Mouse (Mus musculus) limb, embryonic 11.5 days (tissue): ENCODE measurements at regions not wholly inside any gene's neighbourhood (a gene's known extent, or its start where the extent isn't known, plus 50 kb on each side); places are given as distances from the start of the nearest gene placed in this dataset.

Experiments used
- ATAC-seq: fragments of 200-750 bp; cut with Nextera tagmentation; 2 replicates; pipeline ENCODE4 v1.8.0; 2017; ENCODE audit warnings: low read depth; ENCODE audit not compliant: insufficient number of reproducible peaks, low FRiP score, low TSS enrichment
- DNase-seq: peaks from one replicate; pipeline ENCODE4 v3.0.0-alpha.2; 2015; ENCODE audit warnings: low spot score
- H3K27ac ChIP-seq: fragments of 300-500 bp; sonication (generic); replicated peaks from 2 replicates; pipeline ENCODE4 v1.5.1; 2014; ENCODE audit warnings: low read depth, mild to moderate bottlenecking, low read length
- H3K27me3 ChIP-seq: fragments of 300-500 bp; sonication (generic); 2 replicates; pipeline ENCODE4 v1.6.1; 2014; ENCODE audit warnings: mild to moderate bottlenecking, low read length, mixed read lengths; ENCODE audit not compliant: control insufficient read depth, insufficient read depth
- H3K36me3 ChIP-seq: fragments of 300-500 bp; sonication (generic); 2 replicates; pipeline ENCODE4 v1.6.1; 2014; ENCODE audit warnings: mild to moderate bottlenecking, low read length, moderate library complexity, mixed read lengths; ENCODE audit not compliant: control insufficient read depth, insufficient read depth
- H3K4me1 ChIP-seq: fragments of 300-500 bp; sonication (generic); 2 replicates; pipeline ENCODE4 v1.6.1; 2014; ENCODE audit warnings: low read length, mixed read lengths; ENCODE audit not compliant: control insufficient read depth, insufficient read depth
- H3K4me2 ChIP-seq: fragments of 300-500 bp; sonication (generic); 2 replicates; pipeline ENCODE4 v1.6.1; 2014; ENCODE audit warnings: low read depth, mild to moderate bottlenecking, moderate library complexity; ENCODE audit not compliant: severe bottlenecking
- H3K4me3 ChIP-seq: fragments of 300-500 bp; sonication (generic); 2 replicates; pipeline ENCODE4 v1.5.1; 2014; ENCODE audit warnings: low read depth, low read length
- H3K9ac ChIP-seq: fragments of 300-500 bp; sonication (generic); 2 replicates; pipeline ENCODE4 v1.6.1; 2014; ENCODE audit warnings: mild to moderate bottlenecking, low read length
- H3K9me3 ChIP-seq: fragments of 300-500 bp; sonication (generic); 2 replicates; pipeline ENCODE4 v1.6.1; 2016; ENCODE audit warnings: low read length; ENCODE audit not compliant: control insufficient read depth
- WGBS: fragments of 180-500 bp; shearing (Covaris S2); extraction: QIAGEN DNeasy Blood & Tissue Kit; methylation state at CpG from one replicate; pipeline ENCODE4 v1.1.7; 2014; 5-methylcytosine and 5-hydroxymethylcytosine counted together

DNA sequence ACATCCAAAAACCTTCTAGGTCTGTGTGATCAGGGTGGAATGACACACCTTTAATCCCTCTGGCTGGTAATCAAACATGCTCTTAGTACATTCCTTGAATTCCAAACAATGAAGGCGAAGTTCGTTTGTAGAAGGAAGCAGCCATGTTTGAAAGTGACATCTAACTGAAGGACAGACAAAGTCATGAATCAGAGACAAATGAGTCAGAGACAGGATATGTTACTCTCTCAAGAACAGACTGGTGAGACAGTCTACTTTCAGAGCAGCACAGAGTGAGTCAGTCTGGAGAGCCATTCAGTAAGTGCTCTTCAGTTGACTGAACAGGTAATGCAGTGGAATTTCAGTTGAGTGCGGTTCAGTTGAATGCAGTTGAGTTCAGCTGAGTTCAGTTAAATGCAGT lies 150.4 kb downstream of the Cpe start:
- Histone ChIP-seq H3K4me3 (no peak overlapping the region), H3K4me2 (no peak overlapping the region), H3K27ac (no peak overlapping the region), H3K36me3 (no peaks in the 10 kb centered on the region), H3K27me3 (no peaks in the 10 kb centered on the region), H3K4me1 (no peaks in the 10 kb centered on the region), H3K9ac (no peak overlapping the region), H3K9me3 (no peaks in the 10 kb centered on the region)
- no peak for ATAC-seq
- WGBS, result 85% methylated on average over 3 of the region's 3 CpGs
- DNase-seq, result no peak

DNA sequence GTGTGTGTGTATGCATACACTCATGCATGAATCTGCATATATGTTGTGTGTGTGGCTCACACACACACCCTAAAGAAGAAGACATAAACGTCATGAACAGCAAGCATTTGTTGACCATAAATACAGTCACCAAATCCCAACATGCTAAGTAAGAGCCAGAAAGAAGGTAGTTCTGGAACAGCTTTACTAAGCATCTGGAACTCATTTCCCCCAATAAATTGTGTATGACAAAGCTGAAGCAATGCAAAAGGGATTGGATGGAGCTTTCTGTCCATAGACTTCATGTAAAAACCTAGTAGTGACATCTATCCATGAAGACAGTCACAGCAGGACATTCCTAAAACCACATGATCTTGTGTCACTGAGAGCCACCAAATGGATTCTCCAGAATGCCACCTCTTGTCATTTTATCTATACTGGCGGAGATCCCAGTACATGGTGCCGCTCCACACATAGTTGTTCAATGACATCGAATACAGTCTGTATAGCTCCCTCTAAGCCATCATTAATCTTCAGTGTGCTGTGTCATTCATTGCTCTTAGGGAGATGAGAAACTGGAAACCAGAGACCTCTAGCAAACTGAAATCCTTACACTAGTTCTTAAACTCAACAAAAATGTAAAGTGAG lies 152.9 kb downstream of the Cpe start:
- DNase-seq, result peak; percentile 18
- Histone ChIP-seq H3K4me2 (no peak overlapping the region), H3K4me3 (no peak overlapping the region), H3K27me3 (no peaks in the 10 kb centered on the region), H3K9ac (no peak overlapping the region), H3K4me1 (no peaks in the 10 kb centered on the region), H3K27ac (no peak overlapping the region), H3K9me3 (no peaks in the 10 kb centered on the region), H3K36me3 (no peaks in the 10 kb centered on the region)
- no peak for ATAC-seq
- 77% methylated on average over 4 of the region's 4 CpGs for WGBS

DNA sequence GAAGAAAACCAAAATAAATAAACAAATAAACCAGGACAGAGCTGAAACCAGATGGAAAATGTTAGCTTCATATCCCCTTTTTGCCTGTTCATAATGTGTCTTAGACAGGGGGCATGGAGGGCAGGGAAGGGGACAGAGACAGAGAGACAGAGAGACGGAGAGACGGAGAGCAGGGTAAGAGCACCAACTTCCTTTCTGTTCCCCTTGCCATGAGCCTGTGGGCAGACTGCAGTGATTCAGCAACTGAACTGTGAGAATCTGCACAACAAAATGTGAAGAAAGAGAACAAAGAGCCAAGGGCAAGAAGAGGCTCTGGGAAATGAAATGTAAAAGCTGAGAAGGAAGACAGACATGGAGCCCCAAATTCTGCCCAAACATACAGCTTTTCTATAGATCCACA lies 161.1 kb downstream of the Cpe start:
- H3K4me1 ChIP-seq, result no peaks in the 10 kb centered on the region
- 87% methylated on average over 2 of the region's 2 CpGs for WGBS
- H3K36me3 ChIP-seq, result no peaks in the 10 kb centered on the region
- H3K27ac ChIP-seq, result no peak overlapping the region
- H3K27me3 ChIP-seq, result no peaks in the 10 kb centered on the region
- ATAC-seq, result no peak
- DNase-seq, result no peak
- H3K9me3 ChIP-seq, result no peaks in the 10 kb centered on the region
- no peak overlapping the region for H3K4me2 ChIP-seq
- no peak overlapping the region for H3K4me3 ChIP-seq
- no peak overlapping the region for H3K9ac ChIP-seq

DNA sequence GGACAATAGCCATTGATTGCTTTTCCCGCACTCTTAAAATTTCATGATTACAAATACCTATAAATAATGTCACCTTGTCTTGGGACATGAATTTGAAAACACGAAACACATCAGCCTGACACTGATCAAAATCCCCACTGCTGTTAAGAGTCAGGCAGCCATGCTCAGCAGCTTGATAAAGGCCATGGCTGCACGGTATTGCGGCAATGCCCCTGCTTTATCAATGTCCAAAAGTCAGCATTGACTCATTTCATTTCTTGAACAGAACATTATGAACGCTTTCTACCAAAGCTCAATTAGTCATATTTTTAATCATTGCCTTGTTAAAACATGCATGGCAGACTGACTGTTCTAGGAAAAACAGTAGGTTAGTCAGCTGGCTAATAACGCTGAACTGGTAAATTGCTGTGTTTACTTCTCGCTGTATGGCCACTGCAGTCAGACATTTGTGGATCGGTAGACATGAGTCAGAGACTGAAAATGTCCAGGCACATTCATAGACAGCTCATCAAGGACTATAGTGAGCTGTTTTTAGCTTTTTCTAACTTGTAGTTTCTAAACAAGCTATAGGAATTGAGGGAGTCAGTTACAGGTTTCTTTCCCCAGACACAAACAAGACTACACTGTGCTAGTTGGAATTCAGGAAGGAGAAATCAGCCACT lies 170.3 kb downstream of the Cpe start:
- 84% methylated on average over 8 of the region's 8 CpGs for WGBS
- Histone ChIP-seq H3K9ac (no peak overlapping the region), H3K27me3 (no peaks in the 10 kb centered on the region), H3K4me1 (no peaks in the 10 kb centered on the region), H3K9me3 (no peaks in the 10 kb centered on the region), H3K27ac (no peak overlapping the region), H3K4me3 (no peak overlapping the region), H3K36me3 (no peaks in the 10 kb centered on the region), H3K4me2 (no peak overlapping the region)
- ATAC-seq, result no peak
- peak; percentile 14 for DNase-seq

DNA sequence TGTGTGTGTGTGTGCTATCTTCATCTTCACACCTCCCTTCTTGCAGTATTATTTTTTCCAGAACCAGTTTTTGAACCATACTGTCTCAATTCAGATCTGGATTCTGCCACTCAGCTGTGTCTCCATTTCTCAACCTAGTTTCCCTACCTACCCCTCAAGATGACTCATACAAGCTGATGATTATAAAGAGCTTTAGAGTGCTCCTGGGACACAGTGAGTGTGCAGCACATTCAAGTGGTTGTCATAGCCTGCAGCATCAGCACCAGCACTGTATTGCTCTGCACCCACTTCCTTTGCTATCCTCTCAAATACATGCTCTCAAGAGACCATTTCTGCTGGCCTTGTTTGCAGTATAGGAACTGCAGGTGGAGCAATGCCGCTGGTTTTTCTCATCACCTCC lies 173.2 kb downstream of the Cpe start:
- DNase-seq (no peak), ATAC-seq (no peak)
- Histone ChIP-seq H3K4me2 (no peak overlapping the region), H3K4me3 (no peak overlapping the region), H3K27ac (no peak overlapping the region), H3K36me3 (no peaks in the 10 kb centered on the region), H3K9ac (no peak overlapping the region), H3K27me3 (no peaks in the 10 kb centered on the region), H3K4me1 (no peaks in the 10 kb centered on the region), H3K9me3 (no peaks in the 10 kb centered on the region)
- 78% methylated on average over 1 of the region's 1 CpGs for WGBS

DNA sequence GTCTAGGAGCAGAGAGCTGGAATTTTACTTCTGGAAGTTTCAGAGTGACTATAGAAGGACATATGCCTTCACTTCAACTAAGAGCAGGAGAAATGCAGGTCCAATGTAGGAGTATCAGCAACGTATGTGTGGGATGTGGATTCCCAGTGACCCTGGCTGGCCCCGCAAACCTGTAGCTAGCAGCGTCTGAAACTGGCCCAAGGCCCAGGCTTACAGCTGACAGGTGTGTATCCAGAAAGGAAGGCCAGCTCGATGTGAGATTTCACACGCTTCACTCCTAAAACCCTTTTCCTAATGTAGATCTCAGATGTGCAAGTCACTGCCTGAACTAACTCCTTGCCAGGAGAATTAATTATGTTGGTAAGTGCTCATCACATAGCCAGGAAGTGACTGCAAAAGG lies 176.9 kb downstream of the Cpe start:
- DNase-seq, result no peak
- no peaks in the 10 kb centered on the region for H3K36me3 ChIP-seq
- 82% methylated on average over 5 of the region's 5 CpGs for WGBS
- no peaks in the 10 kb centered on the region for H3K27me3 ChIP-seq
- no peaks in the 10 kb centered on the region for H3K4me1 ChIP-seq
- H3K4me3 ChIP-seq, result no peak overlapping the region
- no peak overlapping the region for H3K4me2 ChIP-seq
- H3K27ac ChIP-seq, result no peak overlapping the region
- no peak overlapping the region for H3K9ac ChIP-seq
- no peaks in the 10 kb centered on the region for H3K9me3 ChIP-seq
- ATAC-seq, result no peak

DNA sequence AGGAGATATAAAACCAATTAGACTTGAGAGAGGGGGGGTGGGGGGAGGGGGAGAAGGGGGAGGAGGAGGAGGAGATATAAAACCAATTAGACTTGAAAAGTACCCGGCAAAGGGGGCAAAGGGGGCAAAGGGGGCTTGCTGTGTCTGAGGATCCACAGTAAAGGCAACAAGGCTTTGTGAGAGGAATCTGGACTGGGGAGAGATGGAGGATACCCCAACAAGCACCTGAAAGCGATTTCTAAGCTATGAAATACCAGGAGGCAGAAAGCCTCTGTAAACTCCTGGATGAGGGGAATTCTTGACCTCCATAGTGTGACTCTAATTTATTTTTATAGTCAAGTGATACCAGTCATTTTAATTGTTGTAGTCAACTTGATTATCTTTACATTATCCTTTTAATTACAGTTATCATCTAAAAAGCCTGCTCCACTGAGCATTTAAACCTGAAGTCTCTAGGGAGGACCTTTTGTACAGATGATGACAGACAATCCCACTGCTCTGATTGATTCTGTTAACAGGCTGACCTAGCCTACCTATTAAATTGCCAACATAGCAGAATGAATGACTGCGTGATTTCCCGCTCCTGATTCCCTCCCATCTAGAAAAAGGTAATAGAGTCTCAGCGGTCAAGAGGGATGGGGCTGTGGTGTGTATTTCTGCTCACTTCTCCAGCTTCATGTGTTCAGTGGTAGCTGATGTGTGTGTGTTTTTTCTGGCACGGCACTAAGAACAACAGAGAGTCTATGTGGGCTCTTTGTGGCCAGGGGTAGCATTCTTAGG lies 195.4 kb downstream of the Cpe start:
- H3K4me1 ChIP-seq, result no peaks in the 10 kb centered on the region; the same call in 1 of the 2 replicates
- no peak for DNase-seq

DNA sequence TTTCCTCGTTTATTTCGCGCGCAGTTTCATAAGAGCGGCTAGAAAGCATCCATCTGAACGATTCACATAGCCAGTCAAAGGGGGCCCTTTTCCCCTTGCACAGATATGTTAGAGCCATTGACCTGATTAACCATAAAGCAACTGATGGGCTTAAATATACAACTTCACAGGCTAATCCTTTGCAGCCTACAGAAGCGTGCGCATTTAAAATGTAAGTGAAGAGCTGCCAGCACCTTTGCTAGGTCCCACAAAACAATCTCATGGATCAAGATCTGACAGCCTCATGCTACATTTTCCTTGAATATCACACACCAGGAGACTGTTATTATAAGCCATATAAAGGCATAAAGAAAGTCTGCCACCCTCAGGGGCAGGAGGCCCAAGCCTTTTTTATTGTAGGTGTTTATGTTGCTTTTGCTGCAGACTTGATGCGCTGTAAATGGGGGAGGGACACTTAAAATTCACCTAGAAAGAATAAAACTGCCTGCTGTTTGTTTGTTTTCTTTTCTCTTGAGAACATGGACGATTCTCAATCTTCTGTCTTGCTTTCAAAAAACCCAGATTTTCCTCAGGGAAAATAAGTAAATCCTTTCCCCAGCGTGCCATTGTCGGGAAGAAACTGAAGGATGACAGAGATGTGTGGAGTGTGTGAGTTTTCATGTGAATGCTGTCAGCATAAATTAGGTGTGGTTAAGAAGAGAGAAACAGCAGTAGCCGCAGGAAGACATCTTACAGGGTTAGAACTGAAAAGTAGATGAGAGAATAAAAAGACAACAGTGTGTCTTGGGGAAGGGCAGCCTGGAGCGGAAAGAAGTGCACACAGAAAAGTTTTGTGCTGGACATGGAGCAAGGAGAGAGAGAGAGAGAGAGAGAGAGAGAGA lies 196.3 kb downstream of the Cpe start:
- no peaks in the 10 kb centered on the region for H3K36me3 ChIP-seq
- no peak overlapping the region for H3K27ac ChIP-seq
- H3K27me3 ChIP-seq, result no peaks in the 10 kb centered on the region
- DNase-seq (no peak), ATAC-seq (no peak)
- H3K9me3 ChIP-seq, result no peaks in the 10 kb centered on the region
- no peak overlapping the region for H3K4me2 ChIP-seq
- no peaks in the 10 kb centered on the region; the same call in 1 of the 2 replicates for H3K4me1 ChIP-seq
- H3K4me3 ChIP-seq, result no peak overlapping the region
- no peak overlapping the region for H3K9ac ChIP-seq
- WGBS, result 47% methylated on average over 14 of the region's 14 CpGs

More for the DNA sequence above, 195.4 kb downstream of the Cpe start:
- Histone ChIP-seq H3K36me3 (no peaks in the 10 kb centered on the region), H3K27ac (no peak overlapping the region), H3K9ac (no peak overlapping the region), H3K4me3 (no peak overlapping the region), H3K27me3 (no peaks in the 10 kb centered on the region), H3K4me2 (no peak overlapping the region), H3K9me3 (no peaks in the 10 kb centered on the region)
- WGBS, result 53% methylated on average over 6 of the region's 6 CpGs
- ATAC-seq, result no peak
